Mouse (Mus musculus) limb, embryonic 11.5 days (tissue): ENCODE results near the gene Ulk3. TPM values are rescaled to one million over a fixed set of nuclear protein-coding genes. Genes with fewer than 3 reads are reported as not detected.

Source experiments
- ATAC-seq: fragments of 200-750 bp; cut with Nextera tagmentation; 2 replicates; pipeline ENCODE4 v1.8.0; 2017; ENCODE audit warnings: low read depth; ENCODE audit not compliant: insufficient number of reproducible peaks, low FRiP score, low TSS enrichment
- DNase-seq: peaks from one replicate; pipeline ENCODE4 v3.0.0-alpha.2; 2015; ENCODE audit warnings: low spot score
- H3K27ac ChIP-seq: fragments of 300-500 bp; sonication (generic); replicated peaks from 2 replicates; pipeline ENCODE4 v1.5.1; 2014; ENCODE audit warnings: low read depth, mild to moderate bottlenecking, low read length
- H3K27me3 ChIP-seq: fragments of 300-500 bp; sonication (generic); 2 replicates; pipeline ENCODE4 v1.6.1; 2014; ENCODE audit warnings: mild to moderate bottlenecking, low read length, mixed read lengths; ENCODE audit not compliant: control insufficient read depth, insufficient read depth
- H3K36me3 ChIP-seq: fragments of 300-500 bp; sonication (generic); 2 replicates; pipeline ENCODE4 v1.6.1; 2014; ENCODE audit warnings: mild to moderate bottlenecking, low read length, moderate library complexity, mixed read lengths; ENCODE audit not compliant: control insufficient read depth, insufficient read depth
- H3K4me1 ChIP-seq: fragments of 300-500 bp; sonication (generic); 2 replicates; pipeline ENCODE4 v1.6.1; 2014; ENCODE audit warnings: low read length, mixed read lengths; ENCODE audit not compliant: control insufficient read depth, insufficient read depth
- H3K4me2 ChIP-seq: fragments of 300-500 bp; sonication (generic); 2 replicates; pipeline ENCODE4 v1.6.1; 2014; ENCODE audit warnings: low read depth, mild to moderate bottlenecking, moderate library complexity; ENCODE audit not compliant: severe bottlenecking
- H3K4me3 ChIP-seq: fragments of 300-500 bp; sonication (generic); 2 replicates; pipeline ENCODE4 v1.5.1; 2014; ENCODE audit warnings: low read depth, low read length
- H3K9ac ChIP-seq: fragments of 300-500 bp; sonication (generic); 2 replicates; pipeline ENCODE4 v1.6.1; 2014; ENCODE audit warnings: mild to moderate bottlenecking, low read length
- H3K9me3 ChIP-seq: fragments of 300-500 bp; sonication (generic); 2 replicates; pipeline ENCODE4 v1.6.1; 2016; ENCODE audit warnings: low read length; ENCODE audit not compliant: control insufficient read depth
- WGBS: fragments of 180-500 bp; shearing (Covaris S2); extraction: QIAGEN DNeasy Blood & Tissue Kit; methylation state at CpG from one replicate; pipeline ENCODE4 v1.1.7; 2014; 5-methylcytosine and 5-hydroxymethylcytosine counted together
- polyA plus RNA-seq: library from polyadenylated mRNA; unstranded; fragments of >200 nt; fragmentation: Nextera tagmentation; extraction: Ambion mirVana; gene quantifications from 2 replicates; pipeline ENCODE4 v1.2.1, GENCODE M21; 2014

The Ulk3 gene
- polyA plus RNA-seq, 1 experiment from 2014 or later: 9.8 TPM

- WGBS: 0% methylated on average over 56 of the region's 85 CpGs
- peaks cover 31% of the 10 kb centered on the region for H3K4me1 ChIP-seq
- H3K4me3 ChIP-seq: peak overlapping the region; percentile 97
- DNase-seq: peak; percentile 95
- H3K27me3 ChIP-seq: no peaks in the 10 kb centered on the region
- H3K9me3 ChIP-seq: no peaks in the 10 kb centered on the region
- peak overlapping the region; percentile 95 for H3K4me2 ChIP-seq
- H3K36me3 ChIP-seq: no peaks in the 10 kb centered on the region
- H3K9ac ChIP-seq: peak overlapping the region; percentile 97
- ATAC-seq: peak; percentile 82
- peak overlapping the region; percentile 81 for H3K27ac ChIP-seq
Measured at GRCm38 (mm10) chr9:57644944-57645893, 56.0 kb downstream of the Ulk3 start.

Other genes starting within 250 kb of the Ulk3 start
- gene Ppcdc, start 149.3 kb upstream of the Ulk3 start, polyA plus RNA-seq: 26.5 and 32.2 TPM in 2 replicates
- gene Scamp5, start 121.4 kb upstream of the Ulk3 start, polyA plus RNA-seq: 3.1 and 4.1 TPM in 2 replicates
- 0.35 and 0.44 TPM in 2 replicates for gene Rpp25, start 85.4 kb upstream of the Ulk3 start, polyA plus RNA-seq
- 622 and 641 TPM in 2 replicates for gene Cox5a, start 68.2 kb upstream of the Ulk3 start, polyA plus RNA-seq
- gene Fam219b, start 51.9 kb upstream of the Ulk3 start, polyA plus RNA-seq: 16.8 and 17.8 TPM in 2 replicates
- 43.5 and 43.8 TPM in 2 replicates for gene Mpi, start 36.7 kb upstream of the Ulk3 start, polyA plus RNA-seq
- gene Scamp2, start 28.5 kb upstream of the Ulk3 start, polyA plus RNA-seq: 44.4 and 44.7 TPM in 2 replicates
- not detected in 2 replicates for gene Cplx3, start 16.8 kb downstream of the Ulk3 start, polyA plus RNA-seq
- not detected in 2 replicates for gene Lman1l, start 31.3 kb downstream of the Ulk3 start, polyA plus RNA-seq
- 33.7 and 34.6 TPM in 2 replicates for gene Csk, start 64.2 kb downstream of the Ulk3 start, polyA plus RNA-seq
- not detected in 2 replicates for gene Cyp1a2, start 94.3 kb downstream of the Ulk3 start, polyA plus RNA-seq
- gene Cyp1a1, start 98.5 kb downstream of the Ulk3 start, polyA plus RNA-seq: not detected in 2 replicates
- gene Edc3, start 119.1 kb downstream of the Ulk3 start, polyA plus RNA-seq: 29.2 and 31.7 TPM in 2 replicates
- gene Clk3, start 176.4 kb downstream of the Ulk3 start, polyA plus RNA-seq: 69.4 and 72.2 TPM in 2 replicates
- 35.8 and 38.9 TPM in 2 replicates for gene Arid3b, start 247.3 kb downstream of the Ulk3 start, polyA plus RNA-seq